Mouse (Mus musculus) heart, postnatal 0 days (tissue): ENCODE results near the gene Adra2c. TPM values are rescaled to one million over a fixed set of nuclear protein-coding genes. Genes with fewer than 3 reads are reported as not detected.

ENCODE experiments used
- ATAC-seq: fragments of 200-750 bp; cut with Nextera tagmentation; 2 replicates; pipeline ENCODE4 v1.8.0; 2017; ENCODE audit warnings: low read depth, moderate number of reproducible peaks, moderate library complexity; ENCODE audit not compliant: insufficient read depth
- DNase-seq: peaks from one replicate; pipeline ENCODE4 v3.0.0-alpha.2; 2016; ENCODE audit warnings: low spot score
- H3K27ac ChIP-seq: fragments of 300-500 bp; sonication (generic); 2 replicates; pipeline ENCODE4 v1.5.1; 2014; ENCODE audit warnings: low read depth, mild to moderate bottlenecking
- H3K27me3 ChIP-seq: fragments of 300-500 bp; sonication (generic); 2 replicates; pipeline ENCODE4 v1.6.1; 2014; ENCODE audit warnings: low read length, mixed read lengths; ENCODE audit not compliant: control insufficient read depth, insufficient read depth
- H3K36me3 ChIP-seq: fragments of 300-500 bp; sonication (generic); replicated peaks from 2 replicates; pipeline ENCODE4 v1.6.1; 2014; ENCODE audit warnings: low read length, mixed read lengths; ENCODE audit not compliant: control insufficient read depth, insufficient read depth
- H3K4me1 ChIP-seq: fragments of 300-500 bp; sonication (generic); 2 replicates; pipeline ENCODE4 v1.6.1; 2014; ENCODE audit warnings: antibody characterized with exemption; ENCODE audit not compliant: control insufficient read depth, insufficient read depth
- H3K4me2 ChIP-seq: fragments of 300-500 bp; sonication (generic); 2 replicates; pipeline ENCODE4 v1.6.1; 2014; ENCODE audit warnings: low read depth, mild to moderate bottlenecking, low read length, moderate library complexity
- H3K4me3 ChIP-seq: fragments of 300-500 bp; sonication (generic); 2 replicates; pipeline ENCODE4 v1.5.1; 2014; ENCODE audit warnings: low read depth, low read length
- H3K9ac ChIP-seq: fragments of 300-500 bp; sonication (generic); replicated peaks from 2 replicates; pipeline ENCODE4 v1.6.1; 2014; ENCODE audit warnings: low read depth, low read length, mixed read lengths
- H3K9me3 ChIP-seq: fragments of 300-500 bp; sonication (generic); replicated peaks from 2 replicates; pipeline ENCODE4 v1.6.1; 2016; ENCODE audit warnings: low read length; ENCODE audit not compliant: control insufficient read depth
- CTCF ChIP-seq: IDR thresholded peaks from 2 replicates; pipeline ENCODE4 v1.5.1; 2016; ENCODE audit warnings: antibody characterized with exemption, control low read depth, low read depth
- EP300 ChIP-seq: IDR thresholded peaks from 2 replicates; pipeline ENCODE4 v1.6.1; 2016; ENCODE audit warnings: antibody characterized with exemption, low read depth
- WGBS: fragments of 180-500 bp; shearing (Covaris S2); extraction: QIAGEN DNeasy Blood & Tissue Kit; methylation state at CpG from one replicate; pipeline ENCODE4 v1.1.7; 2014; 5-methylcytosine and 5-hydroxymethylcytosine counted together
- polyA plus RNA-seq: library from polyadenylated mRNA; unstranded; fragments of >200 nt; fragmentation: Nextera tagmentation; extraction: Ambion mirVana; gene quantifications from 2 replicates; pipeline ENCODE4 v1.2.1, GENCODE M21; 2015
- total RNA-seq: library from RNA; depleted of rRNA; stranded (reverse); fragments of >200 nt; gene quantifications from 2 replicates; pipeline ENCODE4 v1.2.3, GENCODE M21; 2014; ENCODE audit warnings: low replicate concordance

The Adra2c gene
- total and polyA plus RNA-seq, 2 experiments from 2014 or later: 0.76 TPM; not detected in 1

DNA sequence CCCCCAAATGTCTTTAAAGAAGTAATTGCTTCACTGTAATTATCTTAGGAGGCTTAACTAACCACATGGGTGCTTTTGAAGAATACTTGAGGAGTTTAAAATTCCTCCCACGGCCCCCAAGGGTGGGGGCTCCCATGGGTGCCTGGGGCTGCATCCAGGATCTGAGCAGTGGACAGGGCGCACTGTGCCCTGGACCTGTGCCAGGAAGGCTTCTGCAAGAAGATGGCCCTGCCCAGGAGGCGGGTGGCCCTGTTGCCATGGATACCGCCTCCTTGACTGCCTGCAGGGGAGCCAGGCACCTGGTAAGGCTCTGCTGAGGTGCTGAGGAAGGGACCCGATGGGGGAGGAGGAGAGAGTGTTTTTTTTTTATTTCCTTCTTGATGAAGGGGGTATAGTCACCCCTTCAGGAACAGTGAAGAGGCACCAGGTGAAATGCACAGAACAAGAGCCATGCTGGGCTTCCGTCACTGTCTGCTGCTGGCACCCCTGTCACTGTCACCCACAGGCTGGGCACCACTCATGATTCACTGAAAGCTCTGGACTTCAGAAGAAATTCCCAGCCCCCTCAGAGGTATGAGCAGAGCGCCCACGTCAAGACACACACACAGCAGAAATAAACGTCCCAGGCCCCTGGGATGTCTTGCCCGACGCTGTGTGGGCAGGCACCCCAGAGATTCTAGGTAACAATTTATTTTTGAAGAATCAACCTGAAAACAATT, 32.4 kb upstream of the Adra2c start:
- 49% methylated on average over 11 of the region's 11 CpGs for WGBS

DNA sequence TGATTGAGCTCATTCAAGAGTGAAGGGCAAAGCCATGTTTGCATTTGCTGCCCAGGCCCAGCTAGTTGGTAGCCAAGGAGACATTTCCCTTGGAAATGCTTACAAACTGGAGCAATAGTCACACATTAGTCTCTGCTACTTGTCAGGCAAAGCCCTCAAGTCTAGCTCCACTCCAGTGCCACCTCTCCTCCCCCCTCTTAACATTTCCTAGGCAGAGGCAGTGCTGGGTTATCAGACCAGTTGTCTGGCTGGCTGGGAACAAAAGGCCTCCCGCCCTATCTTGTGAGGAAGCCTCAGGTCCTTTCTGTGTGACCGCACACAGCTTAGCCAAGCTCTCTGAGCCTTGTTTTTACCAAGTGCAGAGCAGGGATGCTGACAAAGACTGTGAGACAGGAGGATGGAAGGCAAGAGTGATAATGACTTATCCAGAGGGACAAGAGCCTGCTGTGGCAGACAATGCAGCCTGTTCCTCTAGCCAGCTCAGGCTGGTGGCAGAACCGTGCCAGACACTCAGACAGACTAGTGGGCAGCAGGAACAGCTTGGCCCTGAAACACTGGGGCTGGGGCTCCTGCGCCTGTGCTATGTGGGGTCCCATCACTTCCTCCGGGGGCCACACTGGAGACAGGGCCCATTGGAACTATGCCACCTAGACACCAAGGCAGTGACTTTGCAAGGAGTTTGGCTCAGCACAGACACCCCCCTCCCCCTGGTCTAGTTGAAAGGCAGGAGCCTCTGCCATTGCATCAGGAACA, 23.0 kb upstream of the Adra2c start:
- no peak for TF ChIP-seq CTCF
- no peak for TF ChIP-seq EP300
- Histone ChIP-seq H3K9ac (no peak overlapping the region), H3K4me3 (no peak overlapping the region), H3K4me1 (no peaks in the 10 kb centered on the region), H3K4me2 (no peak overlapping the region), H3K27me3 (peaks cover 4% of the 10 kb centered on the region; the same call in 1 of the 2 replicates), H3K9me3 (no peaks in the 10 kb centered on the region), H3K27ac (no peak overlapping the region), H3K36me3 (no peaks in the 10 kb centered on the region)
- 38% methylated on average over 5 of the region's 5 CpGs for WGBS
- no peak for DNase-seq
- ATAC-seq: no peak

More for the DNA sequence above, 32.4 kb upstream of the Adra2c start:
- H3K9ac ChIP-seq: no peak overlapping the region
- no peak overlapping the region for H3K4me3 ChIP-seq
- H3K36me3 ChIP-seq: no peaks in the 10 kb centered on the region
- DNase-seq (no peak), ATAC-seq (no peak)
- peaks cover 6% of the 10 kb centered on the region; the same call in 1 of the 2 replicates for H3K9me3 ChIP-seq
- H3K27me3 ChIP-seq: peaks cover 18% of the 10 kb centered on the region; the same call in 1 of the 2 replicates
- TF ChIP-seq EP300 (no peak), CTCF (no peak)
- no peaks in the 10 kb centered on the region for H3K4me1 ChIP-seq
- H3K4me2 ChIP-seq: no peak overlapping the region
- no peak overlapping the region for H3K27ac ChIP-seq

DNA sequence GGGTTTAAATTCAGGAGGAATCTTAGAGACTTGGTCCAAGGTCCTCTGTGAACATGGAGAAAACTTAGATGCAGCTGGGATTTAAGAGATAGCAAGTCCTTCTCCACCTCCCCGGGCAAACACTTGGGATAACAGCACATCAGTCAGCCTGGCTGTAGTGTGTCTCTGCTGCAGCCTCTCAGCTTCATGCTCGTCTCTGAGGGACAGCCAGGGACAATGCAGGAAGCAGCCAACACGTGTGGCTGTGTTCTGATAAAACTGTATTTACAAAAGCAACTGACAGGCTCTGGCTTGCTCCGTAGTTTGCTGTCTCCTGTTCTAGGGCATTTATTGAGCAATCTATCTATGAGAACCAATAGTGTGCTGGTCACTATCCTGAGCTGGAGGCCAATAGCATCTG, 14.4 kb upstream of the Adra2c start:
- TF ChIP-seq EP300: no peak
- TF ChIP-seq CTCF: no peak
- no peak overlapping the region for H3K4me3 ChIP-seq
- H3K9ac ChIP-seq: no peak overlapping the region
- DNase-seq: no peak
- H3K4me2 ChIP-seq: no peak overlapping the region
- no peaks in the 10 kb centered on the region for H3K4me1 ChIP-seq
- H3K9me3 ChIP-seq: no peaks in the 10 kb centered on the region
- H3K36me3 ChIP-seq: no peaks in the 10 kb centered on the region
- no peak for ATAC-seq
- 21% methylated on average over 4 of the region's 4 CpGs for WGBS
- H3K27ac ChIP-seq: no peak overlapping the region
- H3K27me3 ChIP-seq: peaks cover 39% of the 10 kb centered on the region; the same call in 1 of the 2 replicates

DNA sequence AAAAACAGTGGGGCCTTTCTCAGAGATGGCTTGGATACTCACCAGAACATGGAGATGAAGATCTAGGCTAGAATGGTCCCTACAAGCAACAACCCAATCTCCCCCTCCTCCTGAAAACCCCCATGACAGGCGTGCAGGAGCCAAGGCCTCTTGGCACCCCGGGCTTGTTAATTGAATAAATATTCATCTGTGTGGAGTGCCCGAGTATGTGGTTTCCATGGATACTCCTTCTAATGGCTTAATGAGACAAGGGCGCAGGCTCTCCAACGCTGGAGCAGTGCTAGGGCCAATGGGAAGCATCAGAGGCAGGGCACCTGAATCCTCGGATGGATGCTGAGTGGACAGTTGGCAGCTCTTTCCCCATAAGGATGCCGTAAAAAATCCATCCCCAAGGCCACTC, 10.6 kb upstream of the Adra2c start:
- 68% methylated on average over 7 of the region's 7 CpGs for WGBS
- H3K9me3 ChIP-seq: no peaks in the 10 kb centered on the region

DNA sequence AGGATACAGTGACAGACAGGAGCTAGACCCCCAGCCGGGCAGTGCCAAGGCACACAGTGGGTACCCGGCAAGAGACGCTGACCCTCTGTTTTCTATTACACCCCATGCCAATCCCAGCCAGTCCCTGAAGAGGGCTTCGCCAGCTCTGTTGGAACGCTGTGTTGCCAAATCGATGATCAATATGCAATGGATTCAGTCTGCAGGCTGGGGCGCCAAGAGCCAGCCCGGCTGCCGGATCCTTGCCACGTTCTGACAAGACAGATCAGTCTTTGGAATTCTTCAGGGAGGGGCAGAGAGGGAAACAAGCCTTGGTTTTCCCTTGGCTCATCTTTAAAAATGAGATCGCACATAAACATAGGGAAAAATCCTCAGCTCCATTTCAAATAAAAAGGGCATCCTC, 2.8 kb upstream of the Adra2c start:
- Histone ChIP-seq H3K27ac (no peak overlapping the region), H3K9ac (no peak overlapping the region), H3K27me3 (peaks cover 63% of the 10 kb centered on the region), H3K4me1 (no peaks in the 10 kb centered on the region), H3K4me3 (no peak overlapping the region), H3K9me3 (no peaks in the 10 kb centered on the region), H3K36me3 (no peaks in the 10 kb centered on the region), H3K4me2 (no peak overlapping the region)
- ATAC-seq (no peak), DNase-seq (no peak)
- 67% methylated on average over 11 of the region's 11 CpGs for WGBS
- TF ChIP-seq EP300 (no peak), CTCF (no peak)

More for the DNA sequence above, 10.6 kb upstream of the Adra2c start:
- H3K27me3 ChIP-seq: peaks cover 44% of the 10 kb centered on the region
- no peak overlapping the region for H3K9ac ChIP-seq
- no peaks in the 10 kb centered on the region for H3K4me1 ChIP-seq
- H3K36me3 ChIP-seq: no peaks in the 10 kb centered on the region
- H3K4me3 ChIP-seq: no peak overlapping the region
- H3K4me2 ChIP-seq: no peak overlapping the region
- ATAC-seq: no peak
- no peak for DNase-seq
- TF ChIP-seq EP300: no peak
- no peak for TF ChIP-seq CTCF
- H3K27ac ChIP-seq: no peak overlapping the region
